Comparison of ENCODE assay signal across 12 mouse cellular contexts in genomic region chr4:58184681-58185341, GRCm38 (mm10). TPM values are rescaled to one million over a fixed set of nuclear protein-coding genes. Genes with fewer than 3 reads are reported as not detected.
DNase-seq lines count a peak whose midpoint lies in the region; ATAC-seq and TF ChIP-seq lines count a peak whose summit lies in the region.
"Had no signal": no experiment of that assay in that cellular context is flagged by ENCODE, and none has a peak within 500 bp of the region (broad histone marks: within the 10 kb centered on the region; RNA-seq: fewer than 3 reads in every experiment).

No protein-coding gene starts in this region.

- no peaks in the 10 kb centered on the region for H3K9me3 ChIP-seq in forebrain, embryonic 11.5 days (ENCODE audit: control insufficient read depth, low read length)
- H3K9me3 ChIP-seq: forebrain, embryonic 15.5 days; heart, embryonic 15.5 days; limb, embryonic 10.5 days had no signal

- no peaks in the 10 kb centered on the region for H3K36me3 ChIP-seq in forebrain, embryonic 11.5 days (ENCODE audit: control insufficient read depth, insufficient read depth, low read length)
- H3K36me3 ChIP-seq: forebrain, embryonic 15.5 days; heart, embryonic 15.5 days; limb, embryonic 10.5 days had no signal

- no peak overlapping the region for H3K4me2 ChIP-seq in forebrain, embryonic 11.5 days (ENCODE audit: low read depth, low read length, severe bottlenecking)
- H3K4me2 ChIP-seq: forebrain, embryonic 15.5 days; heart, embryonic 15.5 days had no signal

- WGBS in forebrain, embryonic 11.5 days = 86% methylated on average over 5 of the region's 5 CpGs

- in situ Hi-C loops in Patski (cut with MboI; ENCODE audit: low pct_unique_long_range_greater_than_20kb) = no loop called here

- H3K9ac ChIP-seq in forebrain, embryonic 11.5 days (ENCODE audit: low read length) = no peak overlapping the region
- H3K9ac ChIP-seq: forebrain, embryonic 15.5 days; heart, embryonic 15.5 days had no signal

- H3K4me3 ChIP-seq in forebrain, embryonic 11.5 days (ENCODE audit: low read depth, low read length) = no peak overlapping the region
- H3K4me3 ChIP-seq: forebrain, embryonic 15.5 days; heart, embryonic 15.5 days; limb, embryonic 10.5 days; myocyte had no signal

- no peaks in the 10 kb centered on the region for H3K4me1 ChIP-seq in forebrain, embryonic 11.5 days (replicated peaks; ENCODE audit: control insufficient read depth, insufficient read depth, low read length)
- H3K4me1 ChIP-seq: forebrain, embryonic 15.5 days had no signal

- CTCF ChIA-PET in Patski (lab: Charles Lee) = interaction anchor here (1.5 kb wide), 1 partner anchor 9 kb away, joined by 8 read pairs; no protein-coding TSS in a partner anchor

- TF ChIP-seq CTCF in Patski (IDR thresholded peaks at IDR 0.05) = no peak

- H3K27me3 ChIP-seq in Patski = no peaks in the 10 kb centered on the region
- no peaks in the 10 kb centered on the region for H3K27me3 ChIP-seq in forebrain, embryonic 11.5 days (ENCODE audit: control insufficient read depth, insufficient read depth, low read length)
- H3K27me3 ChIP-seq: forebrain, embryonic 15.5 days; heart, embryonic 15.5 days had no signal

- ATAC-seq in Patski = peak; percentile 60
- ATAC-seq in forebrain, embryonic 11.5 days (replicated peaks; ENCODE audit: low FRiP score) = no peak
- ATAC-seq: forebrain, embryonic 15.5 days had no signal

- POLR2A ChIA-PET in Patski (lab: Charles Lee) = interaction anchor here (0.5 to 0.6 kb wide), 2 partner anchors 19 to 401 kb away, joined by 3 read pairs; no protein-coding TSS in a partner anchor

- peak; percentile 35 for DNase-seq in gastrocnemius, postnatal 25 days
- DNase-seq in gastrocnemius, adult 8-10 months (ENCODE audit: low spot score in 2 of 2) = no peak
- no peak for DNase-seq in Patski (ENCODE audit: low read depth, low spot score)
- peak; percentile 18 to 52 for DNase-seq in kidney, adult 8-10 months
- DNase-seq in lung, postnatal 10 days = peak; percentile 49
- DNase-seq in thymus, postnatal 4 days = no peak
- DNase-seq in forebrain, embryonic 11.5 days (ENCODE audit: low spot score) = no peak
- no peak for DNase-seq in cerebellum, postnatal 36 days

- H3K27ac ChIP-seq in forebrain, embryonic 11.5 days (ENCODE audit: low read depth, low read length) = no peak overlapping the region
- H3K27ac ChIP-seq: forebrain, embryonic 15.5 days; heart, embryonic 15.5 days; limb, embryonic 10.5 days had no signal

RNA-seq across cellular contexts. Expression of gene Svep1, which starts 21.8 kb away (rescaled TPM):
- total RNA-seq in gastrocnemius, postnatal 25 days (2021) = 10 to 100 TPM in 1 of 2 experiments, 1 to 10 TPM in 1; 8.2 to 11.9 TPM
- 1 to 10 TPM; 3.3 to 6.4 (median 4.0) TPM for total RNA-seq in gastrocnemius, adult 8-10 months (2022)
- 1.6 TPM for polyA plus RNA-seq in Patski (2021)
- 2.8 and 3.6 TPM in 2 replicates for polyA plus RNA-seq in forebrain, embryonic 11.5 days (2014; fragmentation: Nextera tagmentation; extraction: Ambion mirVana)

Comparison
In these comparisons a context has a peak if more than half of its experiments do, and no peak if none do; other contexts are left out.
1. DNase-seq: peak in gastrocnemius, postnatal 25 days (single experiment), kidney, adult 8-10 months (2 of 2) and lung, postnatal 10 days (single experiment); none in gastrocnemius, adult 8-10 months (0 of 2), Patski (single experiment), thymus, postnatal 4 days (single experiment), forebrain, embryonic 11.5 days (single experiment) and cerebellum, postnatal 36 days (0 of 2).